Mouse (Mus musculus): ENCODE measurements around the gene Mycbp2. TPM values are rescaled to one million over a fixed set of nuclear protein-coding genes. Genes with fewer than 3 reads are reported as not detected.

Mycbp2 gene
- polyA plus RNA-seq, 1 experiment from 2014 or later: 57.0 TPM

DNA sequence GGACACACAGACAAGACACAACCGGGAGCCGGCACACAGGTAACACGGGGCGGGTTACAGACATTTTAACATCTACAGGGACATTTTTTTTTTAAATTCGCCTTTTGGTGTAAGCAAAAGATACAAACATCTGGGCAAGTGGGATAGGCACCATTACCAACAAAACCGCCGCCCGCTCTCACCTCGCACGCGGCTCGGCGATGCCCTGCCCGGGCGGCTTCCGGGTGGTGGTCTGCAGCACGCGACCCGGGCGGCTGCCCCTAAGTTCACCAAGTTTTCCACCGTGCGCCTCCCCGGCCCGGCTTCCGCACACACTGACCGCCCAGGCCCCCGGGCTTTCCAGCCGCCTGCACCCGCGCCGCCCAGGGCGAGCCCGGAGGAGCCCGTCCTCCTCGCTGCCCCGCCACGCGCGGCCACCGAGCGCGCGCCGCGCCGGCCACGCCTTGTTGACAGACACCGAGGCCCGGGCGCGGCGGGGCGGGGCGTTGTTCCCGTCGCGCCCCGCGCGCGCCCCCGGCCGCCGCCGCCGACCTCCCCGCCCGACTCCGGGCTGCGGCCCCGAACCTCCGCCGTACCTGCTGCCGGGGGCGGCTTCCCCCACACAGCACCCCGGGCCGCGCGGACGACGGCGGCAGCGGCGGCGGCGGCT, 247.9 kb downstream of the Mycbp2 start:
- Histone ChIP-seq H3K4me1 (replicated peaks) (peaks cover 29% of the 10 kb centered on the region), H3K27me3 (no peaks in the 10 kb centered on the region), H3K4me3 (peak overlapping the region; percentile 73), H3K36me3 (peaks cover 5% of the 10 kb centered on the region; the same call in 1 of the 2 replicates), H3K27ac (replicated peaks) (peak overlapping the region; percentile 95), H3K9ac (peak overlapping the region; percentile 80), H3K9me3 (no peaks in the 10 kb centered on the region), H3K4me2 (peak overlapping the region; percentile 54)
- peak; percentile 85 for ATAC-seq (ENCODE audit: low FRiP score, low read depth)
- WGBS: 0% methylated on average over 69 of the region's 86 CpGs

DNA sequence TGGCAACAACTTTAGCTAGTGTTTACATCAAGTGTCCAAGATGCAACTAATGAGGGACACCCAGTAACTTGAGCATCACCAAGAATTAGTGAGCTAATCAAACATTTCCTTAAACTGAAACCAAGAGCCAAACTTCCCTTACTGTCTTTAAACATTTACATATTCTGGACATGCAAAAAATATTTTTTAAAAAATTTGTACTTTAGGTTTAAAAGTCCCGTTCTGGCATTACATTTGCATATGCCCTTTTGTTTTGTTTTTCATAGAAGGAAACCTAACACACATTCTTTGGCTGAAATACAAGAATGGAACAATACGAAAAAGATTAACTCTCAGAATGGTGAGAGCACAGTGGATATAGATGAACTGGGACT, 248.4 kb downstream of the Mycbp2 start:
- H3K9me3 ChIP-seq: no peaks in the 10 kb centered on the region
- H3K9ac ChIP-seq: peak overlapping the region; percentile 80
- H3K27me3 ChIP-seq: no peaks in the 10 kb centered on the region
- H3K4me2 ChIP-seq: peak overlapping the region; percentile 54
- H3K27ac ChIP-seq (replicated peaks): peak overlapping the region; percentile 95
- 5% methylated on average over 2 of the region's 2 CpGs for WGBS
- peaks cover 34% of the 10 kb centered on the region for H3K4me1 ChIP-seq (replicated peaks)
- peaks cover 5% of the 10 kb centered on the region; the same call in 1 of the 2 replicates for H3K36me3 ChIP-seq
- peak overlapping the region; percentile 73 for H3K4me3 ChIP-seq
- no peak for ATAC-seq (ENCODE audit: low FRiP score, low read depth)

DNA sequence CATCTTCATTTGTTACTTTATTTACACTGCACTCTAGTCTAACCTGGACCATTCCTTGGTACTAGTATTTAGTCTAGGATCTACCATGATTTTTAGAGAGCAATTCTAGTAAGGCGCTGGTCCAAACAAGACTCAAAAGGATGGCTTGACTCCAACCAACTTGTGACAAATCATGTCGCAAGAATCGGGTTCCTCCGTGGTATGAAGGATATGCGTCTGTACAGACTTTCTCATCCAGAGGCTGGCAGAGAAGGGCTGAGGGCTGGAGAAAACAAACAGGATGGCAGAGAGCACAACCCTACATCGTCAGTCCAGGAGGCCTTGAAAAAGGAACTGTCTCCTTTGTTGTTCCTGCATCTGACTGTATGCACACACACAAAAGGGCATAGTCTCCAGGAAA, 250.0 kb downstream of the Mycbp2 start:
- Histone ChIP-seq H3K36me3 (peaks cover 7% of the 10 kb centered on the region; the same call in 1 of the 2 replicates), H3K27ac (replicated peaks) (no peak overlapping the region), H3K9ac (no peak overlapping the region), H3K4me2 (peak overlapping the region; percentile 11; the same call in 1 of the 2 replicates), H3K4me1 (replicated peaks) (peaks cover 34% of the 10 kb centered on the region), H3K9me3 (no peaks in the 10 kb centered on the region), H3K27me3 (no peaks in the 10 kb centered on the region), H3K4me3 (no peak overlapping the region)
- no peak for ATAC-seq (ENCODE audit: low FRiP score, low read depth)
- 69% methylated on average over 6 of the region's 6 CpGs for WGBS

DNA sequence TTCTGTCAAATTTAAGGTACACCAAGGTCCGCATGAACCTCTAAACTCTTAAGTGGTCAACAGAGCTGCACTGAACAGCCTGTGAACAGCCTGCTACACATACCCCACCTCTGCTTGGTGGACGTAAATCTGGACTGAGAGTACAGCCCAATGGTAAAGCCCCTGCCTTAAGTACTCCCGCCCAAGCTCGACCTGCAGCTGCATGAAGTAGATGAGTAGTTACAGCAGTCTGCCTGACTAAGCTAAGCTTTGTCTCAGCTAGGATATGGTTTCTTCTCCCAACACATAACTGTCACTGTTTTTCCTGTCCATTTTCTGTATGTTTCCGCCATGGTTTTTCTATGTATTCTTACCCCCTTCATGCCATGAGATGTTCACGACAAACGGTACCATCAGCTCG, 250.8 kb downstream of the Mycbp2 start:
- Histone ChIP-seq H3K27ac (replicated peaks) (no peak overlapping the region), H3K4me1 (replicated peaks) (peaks cover 34% of the 10 kb centered on the region), H3K9ac (no peak overlapping the region), H3K4me3 (no peak overlapping the region), H3K9me3 (no peaks in the 10 kb centered on the region), H3K27me3 (no peaks in the 10 kb centered on the region), H3K36me3 (peaks cover 8% of the 10 kb centered on the region; the same call in 1 of the 2 replicates), H3K4me2 (no peak overlapping the region)
- no peak for ATAC-seq (ENCODE audit: low FRiP score, low read depth)
- 92% methylated on average over 8 of the region's 8 CpGs for WGBS

DNA sequence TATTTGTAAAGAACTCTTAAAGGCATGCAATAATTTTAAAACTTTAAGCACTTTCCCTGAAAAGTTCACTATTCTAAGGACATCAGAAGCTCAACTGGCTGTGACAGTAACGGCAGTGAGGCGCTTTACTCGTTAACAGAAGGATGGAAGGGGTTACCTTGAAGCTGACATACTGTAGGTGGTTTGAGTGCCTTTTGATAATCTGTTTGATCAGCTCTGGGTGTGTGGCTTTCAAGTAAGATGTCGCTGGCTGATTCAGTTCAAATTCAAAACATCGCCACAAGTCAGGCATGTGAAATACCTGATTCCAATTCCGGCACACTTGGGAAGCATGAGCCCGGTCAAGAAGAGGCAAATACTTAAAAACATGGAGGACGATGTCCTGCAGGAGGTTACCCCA, 251.6 kb downstream of the Mycbp2 start:
- H3K9me3 ChIP-seq: no peaks in the 10 kb centered on the region
- no peak overlapping the region for H3K9ac ChIP-seq
- no peaks in the 10 kb centered on the region for H3K27me3 ChIP-seq
- H3K36me3 ChIP-seq: peaks cover 8% of the 10 kb centered on the region; the same call in 1 of the 2 replicates
- peaks cover 34% of the 10 kb centered on the region for H3K4me1 ChIP-seq (replicated peaks)
- H3K27ac ChIP-seq (replicated peaks): no peak overlapping the region
- no peak overlapping the region for H3K4me3 ChIP-seq
- WGBS: 92% methylated on average over 8 of the region's 8 CpGs
- no peak overlapping the region for H3K4me2 ChIP-seq
- no peak for ATAC-seq (ENCODE audit: low FRiP score, low read depth)

- H3K9me3 ChIP-seq: no peaks in the 10 kb centered on the region
- peaks cover 15% of the 10 kb centered on the region for H3K36me3 ChIP-seq
- H3K27ac ChIP-seq (replicated peaks): no peak overlapping the region
- WGBS: 85% methylated on average over 4 of the region's 4 CpGs
- no peak overlapping the region for H3K9ac ChIP-seq
- H3K4me3 ChIP-seq: no peak overlapping the region
- H3K4me1 ChIP-seq (replicated peaks): peaks cover 34% of the 10 kb centered on the region
- H3K4me2 ChIP-seq: no peak overlapping the region
- no peaks in the 10 kb centered on the region for H3K27me3 ChIP-seq
- no peak for ATAC-seq (ENCODE audit: low FRiP score, low read depth)
Measured at GRCm38 (mm10) chr14:103093670-103094069, 252.9 kb downstream of the Mycbp2 start.

GRCm38 (mm10) chr14:103093236-103093635, 253.4 kb downstream of the Mycbp2 start:
- H3K36me3 ChIP-seq: peaks cover 18% of the 10 kb centered on the region
- no peak overlapping the region for H3K27ac ChIP-seq (replicated peaks)
- WGBS: 75% methylated on average over 3 of the region's 3 CpGs
- ATAC-seq (ENCODE audit: low FRiP score, low read depth): no peak
- no peaks in the 10 kb centered on the region for H3K27me3 ChIP-seq
- peaks cover 34% of the 10 kb centered on the region for H3K4me1 ChIP-seq (replicated peaks)
- H3K9ac ChIP-seq: no peak overlapping the region
- H3K4me3 ChIP-seq: no peak overlapping the region
- H3K9me3 ChIP-seq: no peaks in the 10 kb centered on the region
- no peak overlapping the region for H3K4me2 ChIP-seq

GRCm38 (mm10) chr14:103088624-103089023, 258.0 kb downstream of the Mycbp2 start:
- ATAC-seq (ENCODE audit: low FRiP score, low read depth): no peak
- no peak overlapping the region for H3K4me2 ChIP-seq
- H3K27me3 ChIP-seq: no peaks in the 10 kb centered on the region
- H3K9me3 ChIP-seq: no peaks in the 10 kb centered on the region
- H3K4me1 ChIP-seq (replicated peaks): 0 out of 2 replicates have a peak, but pooled peaks cover 4% of the 10 kb centered on the region
- WGBS: 73% methylated on average over 6 of the region's 6 CpGs
- no peak overlapping the region for H3K27ac ChIP-seq (replicated peaks)
- no peak overlapping the region for H3K9ac ChIP-seq
- no peak overlapping the region for H3K4me3 ChIP-seq
- peaks cover 36% of the 10 kb centered on the region for H3K36me3 ChIP-seq

GRCm38 (mm10) chr14:103087846-103088245, 258.8 kb downstream of the Mycbp2 start:
- Histone ChIP-seq H3K27ac (replicated peaks) (no peak overlapping the region), H3K4me3 (no peak overlapping the region), H3K9me3 (no peaks in the 10 kb centered on the region), H3K27me3 (no peaks in the 10 kb centered on the region), H3K4me1 (replicated peaks) (no peaks in the 10 kb centered on the region), H3K4me2 (no peak overlapping the region), H3K9ac (no peak overlapping the region), H3K36me3 (peaks cover 40% of the 10 kb centered on the region)
- 85% methylated on average over 5 of the region's 5 CpGs for WGBS
- ATAC-seq (ENCODE audit: low FRiP score, low read depth): no peak

- Histone ChIP-seq H3K9me3 (no peaks in the 10 kb centered on the region), H3K4me1 (replicated peaks) (no peaks in the 10 kb centered on the region), H3K36me3 (peaks cover 40% of the 10 kb centered on the region), H3K27ac (replicated peaks) (no peak overlapping the region), H3K27me3 (no peaks in the 10 kb centered on the region), H3K4me3 (no peak overlapping the region), H3K9ac (no peak overlapping the region), H3K4me2 (no peak overlapping the region)
- 98% methylated on average over 4 of the region's 4 CpGs for WGBS
- no peak for ATAC-seq (ENCODE audit: low FRiP score, low read depth)
Measured at GRCm38 (mm10) chr14:103086671-103087324, 259.8 kb downstream of the Mycbp2 start.

DNA sequence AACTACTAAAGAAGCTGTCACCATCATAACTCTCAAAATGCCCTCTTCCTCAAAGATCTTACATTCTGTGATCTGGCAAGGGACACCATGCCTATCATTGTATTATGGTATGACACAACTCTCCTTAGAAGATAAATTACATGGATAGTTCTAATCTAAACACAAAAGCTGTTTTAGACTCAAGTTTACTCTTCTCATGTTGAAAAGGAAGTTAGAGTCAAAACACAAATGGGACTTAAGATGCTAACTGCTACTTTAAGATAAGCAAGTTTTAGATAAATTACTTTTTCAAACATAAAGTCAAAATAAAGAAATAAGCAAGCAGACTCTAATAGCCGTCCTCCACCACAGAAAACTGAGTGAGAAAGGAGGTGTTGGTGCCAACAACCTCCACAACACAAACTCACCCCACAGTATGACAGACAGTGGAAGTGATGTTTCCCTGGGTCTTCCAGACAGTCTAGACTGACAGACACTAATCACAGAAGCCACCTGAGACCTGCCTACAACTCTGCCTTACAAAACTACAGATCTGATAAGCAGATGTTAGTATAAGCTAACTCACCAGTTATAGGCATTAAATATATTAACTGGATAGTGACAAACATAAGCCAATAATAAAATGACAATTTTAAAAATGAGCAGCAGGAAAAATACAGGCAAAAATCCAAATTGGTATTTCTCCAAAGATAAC, 260.6 kb downstream of the Mycbp2 start:
- Histone ChIP-seq H3K4me1 (replicated peaks) (no peaks in the 10 kb centered on the region), H3K9me3 (no peaks in the 10 kb centered on the region), H3K9ac (no peak overlapping the region), H3K4me3 (no peak overlapping the region), H3K36me3 (peaks cover 40% of the 10 kb centered on the region), H3K4me2 (no peak overlapping the region), H3K27ac (replicated peaks) (no peak overlapping the region), H3K27me3 (no peaks in the 10 kb centered on the region)
- ATAC-seq (ENCODE audit: low FRiP score, low read depth): no peak
- WGBS: 91% methylated on average over 1 of the region's 1 CpGs

Measured in hindbrain, embryonic 15.5 days (tissue).